Mouse (Mus musculus) gastrocnemius, adult 2 months (tissue): ENCODE measurements around the gene Foxj1. TPM values are rescaled to one million over a fixed set of nuclear protein-coding genes. Genes with fewer than 3 reads are reported as not detected.

Source experiments
- DNase-seq: peaks from one replicate; pipeline ENCODE4 v3.0.0; 2022
- H3K27ac ChIP-seq: fragments of 200-600 bp; 2 replicates; pipeline ENCODE4 v1.8.1; 2022; ENCODE audit warnings: mild to moderate bottlenecking
- H3K4me3 ChIP-seq: fragments of 200-600 bp; 2 replicates; pipeline ENCODE4 v1.8.1; 2022; ENCODE audit warnings: mild to moderate bottlenecking, moderate library complexity
- CTCF ChIP-seq: fragments of 200-600 bp; IDR thresholded peaks from 2 replicates; pipeline ENCODE4 v1.8.1; 2022; ENCODE audit warnings: antibody characterized with exemption, mild to moderate bottlenecking, moderate library complexity
- intact Hi-C: fragments of 180-260 bp; cut with DNase I; formaldehyde crosslinking; loops from one replicate; pipeline ENCODE4 v1.15.1; 2025
- total RNA-seq, 2 experiments: library from RNA; stranded (reverse); gene quantifications; 2 replicates each; pipeline ENCODE4 v1.2.3; 2021

Gene Foxj1
- total RNA-seq, 2 experiments from 2014 or later: 0.14 TPM; not detected in 1

- Histone ChIP-seq H3K27ac (no peak overlapping the region), H3K4me3 (no peak overlapping the region)
- no peak for TF ChIP-seq CTCF
- intact Hi-C loops: loop anchor here (2.0 kb wide), 1 partner anchor 15 kb away; no protein-coding TSS in a partner anchor
- DNase-seq: peak; percentile 33
Observed at GRCm38 (mm10) chr11:116333526-116334416, 1.4 kb downstream of the Foxj1 start.

- no peak for TF ChIP-seq CTCF
- Histone ChIP-seq H3K27ac (no peak overlapping the region), H3K4me3 (no peak overlapping the region)
- DNase-seq: no peak
- intact Hi-C loops: no loop called here
Observed at GRCm38 (mm10) chr11:116332983-116333270, 2.3 kb downstream of the Foxj1 start.

GRCm38 (mm10) chr11:116332232-116332982 is 2.8 kb downstream of the Foxj1 start:
- no peak for DNase-seq
- intact Hi-C loops: no loop called here
- no peak for TF ChIP-seq CTCF
- no peak overlapping the region for H3K4me3 ChIP-seq
- no peak overlapping the region for H3K27ac ChIP-seq

- intact Hi-C loops: no loop called here
- no peak for DNase-seq
- no peak overlapping the region for H3K27ac ChIP-seq
- TF ChIP-seq CTCF: no peak
- no peak overlapping the region for H3K4me3 ChIP-seq
Observed at GRCm38 (mm10) chr11:116330211-116330518, 5.0 kb downstream of the Foxj1 start.

GRCm38 (mm10) chr11:116329314-116330210 is 5.6 kb downstream of the Foxj1 start:
- DNase-seq: peak; percentile 20
- H3K4me3 ChIP-seq: no peak overlapping the region
- no peak overlapping the region for H3K27ac ChIP-seq
- TF ChIP-seq CTCF: no peak
- intact Hi-C loops: no loop called here

- no peak overlapping the region for H3K4me3 ChIP-seq
- TF ChIP-seq CTCF: no peak
- intact Hi-C loops: no loop called here
- H3K27ac ChIP-seq: no peak overlapping the region
- no peak for DNase-seq
Observed at GRCm38 (mm10) chr11:116326963-116327603, 8.1 kb downstream of the Foxj1 start.

- TF ChIP-seq CTCF: peak; percentile 99; the same call in 1 of the 2 replicates
- peak overlapping the region; percentile 76 for H3K27ac ChIP-seq
- peak; percentile 92 for DNase-seq
- H3K4me3 ChIP-seq: peak overlapping the region; percentile 69
- intact Hi-C loops: loop anchor here (1.0 to 2.0 kb wide), 3 partner anchors 16 to 145 kb away; partner anchors contain the start of gene Foxj1
Observed at GRCm38 (mm10) chr11:116318719-116319659, 16.2 kb downstream of the Foxj1 start.

- DNase-seq: no peak
- TF ChIP-seq CTCF: no peak
- Histone ChIP-seq H3K27ac (no peak overlapping the region), H3K4me3 (no peak overlapping the region)
- intact Hi-C loops: no loop called here
Observed at GRCm38 (mm10) chr11:116312359-116312758, 22.8 kb downstream of the Foxj1 start.

- no peak for TF ChIP-seq CTCF
- intact Hi-C loops: no loop called here
Observed at GRCm38 (mm10) chr11:116311169-116311568, 24.0 kb downstream of the Foxj1 start.

GRCm38 (mm10) chr11:116309601-116310000 is 25.6 kb downstream of the Foxj1 start:
- intact Hi-C loops: no loop called here
- DNase-seq: no peak
- H3K27ac ChIP-seq: no peak overlapping the region
- H3K4me3 ChIP-seq: no peak overlapping the region
- TF ChIP-seq CTCF: no peak

More at GRCm38 (mm10) chr11:116311169-116311568, 24.0 kb downstream of the Foxj1 start:
- Histone ChIP-seq H3K27ac (no peak overlapping the region), H3K4me3 (no peak overlapping the region)
- DNase-seq: no peak
